Comparison of ENCODE assay signal across 8 mouse cellular contexts in the genomic region with DNA sequence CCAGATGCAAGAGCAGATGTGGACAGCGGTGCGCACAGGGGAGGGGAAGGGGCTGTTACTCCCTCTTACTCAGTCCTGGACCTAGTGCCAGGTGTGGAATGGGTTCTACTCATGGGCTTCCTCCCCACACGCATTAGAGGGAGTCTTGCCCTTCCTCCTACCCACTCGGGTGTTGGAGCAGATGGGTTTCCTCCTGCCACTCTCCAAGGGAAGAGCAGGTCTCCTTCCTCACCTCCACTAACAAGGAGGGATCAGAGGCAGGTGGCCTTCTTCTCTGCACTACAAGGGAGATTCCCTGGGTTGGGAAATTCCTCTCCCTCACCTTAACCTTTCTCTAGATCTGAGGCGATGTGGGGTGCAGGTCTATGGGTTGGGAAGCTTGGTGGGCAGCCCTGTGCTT. TPM values are rescaled to one million over a fixed set of nuclear protein-coding genes. Genes with fewer than 3 reads are reported as not detected.
DNase-seq lines count a peak whose midpoint lies in the region; ATAC-seq and TF ChIP-seq lines count a peak whose summit lies in the region.

No protein-coding gene starts in this region.

- H3K27ac ChIP-seq in kidney, embryonic 14.5 days (ENCODE audit: low read depth, low read length): no peak overlapping the region
- peak overlapping the region; percentile 96 for H3K27ac ChIP-seq in bone marrow macrophage, adult 2 months (ENCODE audit: insufficient read depth, low read depth, low read length)
- H3K27ac ChIP-seq in hindbrain, embryonic 16.5 days (ENCODE audit: low read depth, low read length): no peak overlapping the region

- TF ChIP-seq CTCF in bone marrow macrophage, adult 2 months (IDR thresholded peaks at IDR 0.05; ENCODE audit: low read depth, low read length): no peak

- no peaks in the 10 kb centered on the region for H3K9me3 ChIP-seq in kidney, embryonic 14.5 days (ENCODE audit: control insufficient read depth, low read length)
- no peaks in the 10 kb centered on the region for H3K9me3 ChIP-seq in hindbrain, embryonic 16.5 days (ENCODE audit: control insufficient read depth, low read length)

- H3K9ac ChIP-seq in kidney, embryonic 14.5 days (ENCODE audit: low read depth, low read length): peak overlapping the region; percentile 98
- peak overlapping the region; percentile 92 for H3K9ac ChIP-seq in hindbrain, embryonic 16.5 days (ENCODE audit: low read depth, low read length)

- H3ac ChIP-seq in myocyte (ENCODE audit: control insufficient read depth, insufficient read length): peak overlapping the region; percentile 93

- TF ChIP-seq POLR2A in bone marrow macrophage, adult 2 months (IDR thresholded peaks at IDR 0.05; ENCODE audit: borderline replicate concordance, low read depth, low read length): no peak
- no peak for TF ChIP-seq POLR2A in myocyte (IDR thresholded peaks at IDR 0.05; ENCODE audit: insufficient read length, low read depth)

- DNase-seq in kidney, adult 8-10 months: no peak
- DNase-seq in spleen, postnatal 36 days (ENCODE audit: low spot score in 2 of 2): no peak
- DNase-seq in spleen, postnatal 10 days (ENCODE audit: low spot score in 2 of 2): no peak
- DNase-seq in retina, embryonic 14.5 days (ENCODE audit: low spot score): no peak

- H3K4me2 ChIP-seq in kidney, embryonic 14.5 days (replicated peaks; ENCODE audit: low read depth, low read length): peak overlapping the region; percentile 96
- peak overlapping the region; percentile 99 for H3K4me2 ChIP-seq in hindbrain, embryonic 16.5 days (ENCODE audit: low read length)
- H3K4me2 ChIP-seq in myocyte (ENCODE audit: low read depth): peak overlapping the region; percentile 98

- peaks cover 55% of the 10 kb centered on the region for H3K79me2 ChIP-seq in myocyte (ENCODE audit: control insufficient read depth, insufficient read depth)

- ATAC-seq in kidney, embryonic 14.5 days (ENCODE audit: low FRiP score, low TSS enrichment): no peak
- ATAC-seq in hindbrain, embryonic 16.5 days: no peak

- 20% methylated on average over 5 of the region's 5 CpGs for WGBS in kidney, embryonic 14.5 days
- WGBS in hindbrain, embryonic 16.5 days: 14% methylated on average over 4 of the region's 5 CpGs

- no peaks in the 10 kb centered on the region for H3K36me3 ChIP-seq in kidney, embryonic 14.5 days (ENCODE audit: control insufficient read depth, insufficient read depth, low read length)
- no peaks in the 10 kb centered on the region for H3K36me3 ChIP-seq in hindbrain, embryonic 16.5 days (ENCODE audit: control insufficient read depth, insufficient read depth, low read length)
- H3K36me3 ChIP-seq in myocyte (ENCODE audit: control insufficient read depth, insufficient read depth): no peaks in the 10 kb centered on the region

- no peaks in the 10 kb centered on the region for H3K27me3 ChIP-seq in kidney, embryonic 14.5 days (ENCODE audit: control insufficient read depth, insufficient read depth, low read length)
- no peaks in the 10 kb centered on the region for H3K27me3 ChIP-seq in hindbrain, embryonic 16.5 days (replicated peaks; ENCODE audit: control insufficient read depth, insufficient read depth, low read length)
- H3K27me3 ChIP-seq in myocyte (ENCODE audit: control insufficient read depth, insufficient read depth, insufficient read length): no peaks in the 10 kb centered on the region

- H3K4me3 ChIP-seq in kidney, embryonic 14.5 days (ENCODE audit: low read length): peak overlapping the region; percentile 90
- H3K4me3 ChIP-seq in bone marrow macrophage, adult 2 months (ENCODE audit: insufficient read depth, low read length): peak overlapping the region; percentile 97
- H3K4me3 ChIP-seq in hindbrain, embryonic 16.5 days (ENCODE audit: low read length): peak overlapping the region; percentile 90
- peak overlapping the region; percentile 47 for H3K4me3 ChIP-seq in myocyte

- peaks cover 14% of the 10 kb centered on the region for H3K4me1 ChIP-seq in kidney, embryonic 14.5 days (ENCODE audit: control insufficient read depth, insufficient read depth, low read length)
- H3K4me1 ChIP-seq in bone marrow macrophage, adult 2 months (ENCODE audit: control insufficient read depth, insufficient read depth, low read length): peaks cover 31% of the 10 kb centered on the region
- H3K4me1 ChIP-seq in hindbrain, embryonic 16.5 days (ENCODE audit: control insufficient read depth, insufficient read depth, low read depth, low read length): peaks cover 20% of the 10 kb centered on the region

TF ChIP-seq in myocyte, 11 proteins besides CTCF, POLR2A, EP300 and RAD21:
- no peak for TF ChIP-seq TCF12 (IDR thresholded peaks at IDR 0.05; ENCODE audit: insufficient read depth, poor library complexity, severe bottlenecking)
- no peak for TF ChIP-seq POLR2AphosphoS2 (IDR thresholded peaks at IDR 0.05; ENCODE audit: insufficient read length, low read depth)
- no peak for TF ChIP-seq CEBPB (IDR thresholded peaks at IDR 0.05; ENCODE audit: insufficient read depth, poor library complexity, severe bottlenecking)
- no peak for TF ChIP-seq TCF3 (IDR thresholded peaks at IDR 0.05; ENCODE audit: insufficient read length, low read depth)
- no peak for TF ChIP-seq MYOD1 (IDR thresholded peaks at IDR 0.05; ENCODE audit: control insufficient read depth in 1 of 3, insufficient read length in 2 of 3, low read depth in 2 of 3)

RNA-seq across cellular contexts. Expression of a gene that starts 15.9 kb away (rescaled TPM):
- 0.90 and 1.3 TPM in 2 replicates for polyA plus RNA-seq in kidney, embryonic 14.5 days (2014; fragmentation: Nextera tagmentation; extraction: Ambion mirVana)
- not detected in 2 replicates for polyA plus RNA-seq in bone marrow macrophage, adult 2 months (2012; ENCODE audit: insufficient read depth, insufficient read length, missing spikeins)
- 1.5 and 1.7 TPM in 2 replicates for polyA plus RNA-seq in hindbrain, embryonic 16.5 days (2015; fragmentation: Nextera tagmentation; extraction: Ambion mirVana)
- polyA plus RNA-seq in myocyte (2012; fragmentation: generic; extraction: Trizol): not detected

RNA-seq across cellular contexts. Expression of a gene that starts 16.5 kb away (rescaled TPM):
- polyA plus RNA-seq in kidney, embryonic 14.5 days (2014; fragmentation: Nextera tagmentation; extraction: Ambion mirVana): 14.2 and 22.7 TPM in 2 replicates
- polyA plus RNA-seq in bone marrow macrophage, adult 2 months (2012; ENCODE audit: insufficient read depth, insufficient read length, missing spikeins): 91.2 and 93.3 TPM in 2 replicates
- polyA plus RNA-seq in hindbrain, embryonic 16.5 days (2015; fragmentation: Nextera tagmentation; extraction: Ambion mirVana): 29.1 and 29.6 TPM in 2 replicates
- polyA plus RNA-seq in myocyte (2012; fragmentation: generic; extraction: Trizol): 69.6 TPM

Comparison
In these comparisons a context has a peak if more than half of its experiments do, and no peak if none do; other contexts are left out.
1. H3K4me3 ChIP-seq: peak in every context shown above with its lines; median percentile 97 in bone marrow macrophage, adult 2 months; 90 in kidney, embryonic 14.5 days; 90 in hindbrain, embryonic 16.5 days; 47 in myocyte.